Mouse (Mus musculus) G1E (cell line): ENCODE results near the gene Tnnt1. TPM values are rescaled to one million over a fixed set of nuclear protein-coding genes. Genes with fewer than 3 reads are reported as not detected.

Experiments used
- ATAC-seq: 2 replicates; pipeline ENCODE4 v1.8.0; 2016; ENCODE audit warnings: mild to moderate bottlenecking; ENCODE audit not compliant: insufficient number of reproducible peaks, poor library complexity, low FRiP score, severe bottlenecking; ENCODE audit errors: extremely low read depth
- DNase-seq: peaks from one replicate; pipeline ENCODE4 v3.0.0; 2012; ENCODE audit warnings: low spot score
- H3K27me3 ChIP-seq: 2 replicates; pipeline ENCODE4 v1.6.1; 2012; ENCODE audit warnings: mild to moderate bottlenecking, low read length, inconsistent platforms; ENCODE audit not compliant: insufficient read depth
- H3K36me3 ChIP-seq: replicated peaks from 2 replicates; pipeline ENCODE3; 2012; ENCODE audit warnings: mild to moderate bottlenecking, inconsistent platforms
- H3K4me1 ChIP-seq: 2 replicates; pipeline ENCODE4 v1.6.1; 2012; ENCODE audit warnings: low read depth, low read length, inconsistent platforms, mixed read lengths; ENCODE audit not compliant: insufficient read depth
- H3K4me3 ChIP-seq: 2 replicates; pipeline ENCODE4 v1.5.1; 2012; ENCODE audit warnings: low read depth, mild to moderate bottlenecking, inconsistent platforms, low read length, moderate library complexity, mixed read lengths
- H3K9me3 ChIP-seq: replicated peaks from 2 replicates; pipeline ENCODE4 v1.6.1; 2012; ENCODE audit warnings: inconsistent platforms
- CTCF ChIP-seq: IDR thresholded peaks from 2 replicates; pipeline ENCODE4 v1.5.1; 2012; ENCODE audit warnings: low read depth, low read length, inconsistent platforms, mixed read lengths
- GATA1 ChIP-seq: IDR thresholded peaks from 2 replicates; pipeline ENCODE4 v1.6.1; 2012; ENCODE audit warnings: borderline replicate concordance, low read length, inconsistent platforms, mixed read lengths
- GATA2 ChIP-seq: IDR thresholded peaks from 2 replicates; pipeline ENCODE4 v1.6.1; 2012; ENCODE audit warnings: low read depth, low read length, inconsistent platforms, borderline replicate concordance
- POLR2AphosphoS5 ChIP-seq: IDR thresholded peaks from 2 replicates; pipeline ENCODE4 v1.6.1; 2012; ENCODE audit warnings: low read depth, low read length, inconsistent platforms; ENCODE audit not compliant: insufficient replicate concordance
- TAL1 ChIP-seq: conservative IDR thresholded peaks from 2 replicates; pipeline ENCODE4 v1.6.1; 2012; ENCODE audit warnings: low read depth, low read length, inconsistent platforms, mixed read lengths
- polyA plus RNA-seq: library from polyadenylated mRNA; stranded (reverse); fragments of >175 nt; gene quantifications from 2 replicates; pipeline ENCODE4 v1.2.3, GENCODE M21; 2012
- total RNA-seq, 2 experiments: library from RNA; stranded (forward) in 1 of 2; stranded (reverse) in 1 of 2; fragments of 200-1000 nt in 1 of 2; fragments of >200 nt in 1 of 2; fragmentation: Nextera tagmentation in 1 of 2; gene quantifications; 2 replicates each; pipeline ENCODE4 v1.2.3; 2014 to 2017

The Tnnt1 gene
- total and polyA plus RNA-seq, 3 experiments: 0.22 TPM; not detected in 2

DNA sequence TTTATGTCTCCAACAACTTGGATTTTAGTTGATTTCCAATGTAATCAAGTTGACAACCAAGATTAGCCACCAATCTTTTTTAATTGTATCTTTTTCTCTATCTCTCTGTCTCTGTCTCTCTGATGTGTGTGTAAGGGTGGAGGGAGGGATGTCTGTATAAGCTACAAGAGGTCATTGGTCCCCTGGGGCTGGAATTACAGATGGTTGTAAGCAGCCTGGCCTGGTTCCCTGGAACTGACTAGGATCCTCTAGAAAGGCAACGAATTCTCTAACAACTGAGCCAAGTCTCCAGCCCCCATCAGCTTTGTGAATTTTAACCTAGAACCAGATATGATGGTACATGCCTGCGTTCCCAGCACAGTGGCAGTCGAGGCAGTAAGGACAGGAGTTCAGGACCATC is 48.4 kb downstream of the Tnnt1 start:
- TF ChIP-seq GATA1 (no peak), GATA2 (no peak), TAL1 (no peak), POLR2AphosphoS5 (no peak), CTCF (no peak)
- Histone ChIP-seq H3K36me3 (no peaks in the 10 kb centered on the region), H3K4me1 (peaks cover 5% of the 10 kb centered on the region), H3K27me3 (peaks cover 31% of the 10 kb centered on the region), H3K9me3 (no peaks in the 10 kb centered on the region), H3K4me3 (no peak overlapping the region)
- no peak for ATAC-seq
- DNase-seq: no peak

DNA sequence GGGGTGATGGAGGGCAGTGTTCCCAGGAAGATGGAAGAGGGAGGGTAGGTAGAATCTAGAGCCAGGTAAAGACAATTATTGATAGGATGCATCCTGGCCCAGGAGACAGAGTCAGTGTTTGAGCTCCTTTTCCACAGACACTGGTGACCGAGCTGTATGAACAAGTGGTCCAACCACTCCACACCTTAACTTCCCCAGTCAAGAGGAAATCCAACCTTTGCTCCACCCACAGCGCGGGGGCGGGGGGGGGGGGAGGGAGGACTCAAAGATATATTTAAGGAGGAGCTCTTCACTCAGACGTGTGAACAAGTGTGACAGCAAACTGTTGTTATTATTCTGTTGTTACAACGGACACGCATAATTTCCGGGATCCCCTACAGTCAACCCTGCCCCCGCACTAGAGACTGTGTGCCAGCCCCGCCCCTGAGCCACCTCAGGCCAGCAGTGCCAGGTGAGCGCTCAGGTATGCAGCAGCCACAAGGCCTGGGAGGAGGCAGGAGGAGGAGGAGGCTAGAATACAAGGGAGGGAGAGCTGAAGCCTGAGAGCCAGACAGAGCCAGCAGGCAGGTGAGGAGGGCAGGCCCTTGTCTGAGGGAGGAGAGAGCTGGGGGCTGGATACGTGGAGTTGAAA is 51.9 kb downstream of the Tnnt1 start:
- Histone ChIP-seq H3K4me1 (peaks cover 5% of the 10 kb centered on the region), H3K9me3 (no peaks in the 10 kb centered on the region), H3K27me3 (peaks cover 21% of the 10 kb centered on the region), H3K36me3 (no peaks in the 10 kb centered on the region), H3K4me3 (no peak overlapping the region)
- no peak for DNase-seq
- ATAC-seq: no peak
- TF ChIP-seq TAL1 (no peak), GATA2 (no peak), POLR2AphosphoS5 (no peak), CTCF (no peak), GATA1 (no peak)

DNA sequence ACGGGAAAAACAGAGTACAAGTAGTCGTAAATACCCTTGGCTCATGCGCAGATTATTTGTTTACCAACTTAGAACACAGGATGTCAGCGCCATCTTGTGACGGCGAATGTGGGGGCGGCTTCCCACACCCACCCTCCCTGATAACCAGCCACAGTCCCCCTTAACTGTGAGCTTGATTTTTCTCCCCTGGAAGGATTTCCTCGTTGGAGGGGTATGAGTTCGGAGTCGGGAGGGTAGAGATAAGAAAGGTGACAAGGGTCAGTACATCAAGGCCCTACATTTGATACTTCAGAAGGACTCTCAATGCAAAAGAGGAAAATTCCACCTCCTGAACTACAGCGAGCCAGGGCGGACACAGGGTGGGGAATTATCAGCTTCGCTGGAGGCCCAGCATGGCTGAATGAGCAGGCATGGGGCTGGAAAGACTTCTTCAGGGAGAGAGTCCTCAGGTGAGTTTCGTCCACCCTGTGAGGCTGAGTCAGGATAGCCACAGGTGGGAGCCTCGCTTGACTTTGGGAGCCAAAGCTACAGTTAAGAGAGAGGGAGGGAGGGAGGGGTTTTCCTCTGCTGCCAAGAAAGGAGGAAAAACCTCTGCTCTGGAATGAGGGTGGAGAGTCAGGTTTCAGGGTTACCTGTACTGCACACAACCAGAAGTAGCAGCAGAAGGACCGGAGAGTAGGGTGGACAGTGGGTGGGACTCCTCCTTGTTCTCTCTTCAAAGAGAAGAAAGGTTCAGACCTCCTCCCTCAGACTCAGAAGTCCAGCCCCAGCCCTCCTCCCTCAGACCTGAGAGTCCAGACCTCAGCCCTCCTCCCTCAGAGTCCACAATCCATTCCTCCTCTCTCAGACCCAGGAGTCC is 55.4 kb downstream of the Tnnt1 start, which contains the start of gene Eps8l1:
Gene Eps8l1 (plus strand): TSS at position 99 of the 859 bp plus-strand sequence.
- DNase-seq (no peak), ATAC-seq (no peak)
- Histone ChIP-seq H3K4me1 (peaks cover 5% of the 10 kb centered on the region), H3K36me3 (no peaks in the 10 kb centered on the region), H3K9me3 (no peaks in the 10 kb centered on the region), H3K4me3 (no peak within 1 kb of the TSS), H3K27me3 (peaks cover 13% of the 10 kb centered on the region)
- TF ChIP-seq TAL1: no peak
- TF ChIP-seq GATA1: no peak
- no peak for TF ChIP-seq CTCF
- TF ChIP-seq GATA2: no peak
- TF ChIP-seq POLR2AphosphoS5: no peak

Other genes starting within 250 kb of the Tnnt1 start
- gene Ncr1, start 178.7 kb downstream of the Tnnt1 start, total RNA-seq (2014; fragmentation: Nextera tagmentation): not detected in 2 replicates
- gene Ncr1, start 178.7 kb downstream of the Tnnt1 start, total RNA-seq (2017): 0.05 TPM in 1 of 2 replicates, not detected in the other
- not detected in 2 replicates for gene Ncr1, start 178.7 kb downstream of the Tnnt1 start, polyA plus RNA-seq
- gene Gp6, start 118.6 kb downstream of the Tnnt1 start, total RNA-seq (2014; fragmentation: Nextera tagmentation): 3.1 and 11.8 TPM in 2 replicates
- gene Gp6, start 118.6 kb downstream of the Tnnt1 start, total RNA-seq (2017): 0.29 and 0.44 TPM in 2 replicates
- gene Gp6, start 118.6 kb downstream of the Tnnt1 start, polyA plus RNA-seq: 0.05 and 0.11 TPM in 2 replicates
- gene Rdh13, start 70.7 kb downstream of the Tnnt1 start, total RNA-seq (2014; fragmentation: Nextera tagmentation): 9.0 and 12.3 TPM in 2 replicates
- 14.3 and 16.7 TPM in 2 replicates for gene Rdh13, start 70.7 kb downstream of the Tnnt1 start, total RNA-seq (2017)
- 5.2 and 5.4 TPM in 2 replicates for gene Rdh13, start 70.7 kb downstream of the Tnnt1 start, polyA plus RNA-seq
- gene Eps8l1, start 55.7 kb downstream of the Tnnt1 start, total RNA-seq (2014; fragmentation: Nextera tagmentation): not detected in 2 replicates
- 0.11 TPM in 1 of 2 replicates, not detected in the other for gene Eps8l1, start 55.7 kb downstream of the Tnnt1 start, total RNA-seq (2017)
- gene Eps8l1, start 55.7 kb downstream of the Tnnt1 start, polyA plus RNA-seq: not detected in 2 replicates
- 91.9 and 100 TPM in 2 replicates for gene Ppp1r12c, start 14.7 kb downstream of the Tnnt1 start, total RNA-seq (2014; fragmentation: Nextera tagmentation)
- gene Ppp1r12c, start 14.7 kb downstream of the Tnnt1 start, total RNA-seq (2017): 91.1 and 99.8 TPM in 2 replicates
- gene Ppp1r12c, start 14.7 kb downstream of the Tnnt1 start, polyA plus RNA-seq: 135 and 173 TPM in 2 replicates
- gene Tnni3, start 7.8 kb upstream of the Tnnt1 start, total RNA-seq (2014; fragmentation: Nextera tagmentation): not detected in 2 replicates
- 0.41 TPM in 1 of 2 replicates, not detected in the other for gene Tnni3, start 7.8 kb upstream of the Tnnt1 start, total RNA-seq (2017)
- gene Tnni3, start 7.8 kb upstream of the Tnnt1 start, polyA plus RNA-seq: 0.15 TPM in 1 of 2 replicates, not detected in the other
- not detected in 2 replicates for gene Dnaaf3, start 16.1 kb upstream of the Tnnt1 start, total RNA-seq (2014; fragmentation: Nextera tagmentation)
- gene Dnaaf3, start 16.1 kb upstream of the Tnnt1 start, total RNA-seq (2017): not detected in 2 replicates
- gene Dnaaf3, start 16.1 kb upstream of the Tnnt1 start, polyA plus RNA-seq: not detected in 2 replicates
- not detected in 2 replicates for gene Syt5, start 31.2 kb upstream of the Tnnt1 start, total RNA-seq (2014; fragmentation: Nextera tagmentation)
- not detected in 2 replicates for gene Syt5, start 31.2 kb upstream of the Tnnt1 start, total RNA-seq (2017)
- not detected in 2 replicates for gene Syt5, start 31.2 kb upstream of the Tnnt1 start, polyA plus RNA-seq
- not detected in 2 replicates for gene Ptprh, start 87.7 kb upstream of the Tnnt1 start, total RNA-seq (2014; fragmentation: Nextera tagmentation)
- gene Ptprh, start 87.7 kb upstream of the Tnnt1 start, total RNA-seq (2017): 0.05 and 0.06 TPM in 2 replicates
- gene Ptprh, start 87.7 kb upstream of the Tnnt1 start, polyA plus RNA-seq: not detected in 2 replicates
- gene Tmem86b, start 115.0 kb upstream of the Tnnt1 start, total RNA-seq (2014; fragmentation: Nextera tagmentation): 10.3 and 40.0 TPM in 2 replicates
- 9.3 and 10.4 TPM in 2 replicates for gene Tmem86b, start 115.0 kb upstream of the Tnnt1 start, total RNA-seq (2017)
- 3.8 and 4.8 TPM in 2 replicates for gene Tmem86b, start 115.0 kb upstream of the Tnnt1 start, polyA plus RNA-seq
- 97.4 and 108 TPM in 2 replicates for gene Ppp6r1, start 142.6 kb upstream of the Tnnt1 start, total RNA-seq (2014; fragmentation: Nextera tagmentation)
- 90.5 and 90.7 TPM in 2 replicates for gene Ppp6r1, start 142.6 kb upstream of the Tnnt1 start, total RNA-seq (2017)
- gene Ppp6r1, start 142.6 kb upstream of the Tnnt1 start, polyA plus RNA-seq: 208 and 223 TPM in 2 replicates
- gene Hspbp1, start 168.7 kb upstream of the Tnnt1 start, total RNA-seq (2014; fragmentation: Nextera tagmentation): 55.3 and 67.8 TPM in 2 replicates
- gene Hspbp1, start 168.7 kb upstream of the Tnnt1 start, total RNA-seq (2017): 26.5 and 30.6 TPM in 2 replicates
- gene Hspbp1, start 168.7 kb upstream of the Tnnt1 start, polyA plus RNA-seq: 124 and 152 TPM in 2 replicates
- gene Brsk1, start 174.2 kb upstream of the Tnnt1 start, total RNA-seq (2014; fragmentation: Nextera tagmentation): not detected in 2 replicates
- 0.44 TPM in 1 of 2 replicates, not detected in the other for gene Brsk1, start 174.2 kb upstream of the Tnnt1 start, total RNA-seq (2017)
- not detected in 2 replicates for gene Brsk1, start 174.2 kb upstream of the Tnnt1 start, polyA plus RNA-seq
- gene Tmem150b, start 208.9 kb upstream of the Tnnt1 start, total RNA-seq (2014; fragmentation: Nextera tagmentation): 1.1 and 1.7 TPM in 2 replicates
- 1.2 and 1.7 TPM in 2 replicates for gene Tmem150b, start 208.9 kb upstream of the Tnnt1 start, total RNA-seq (2017)
- gene Tmem150b, start 208.9 kb upstream of the Tnnt1 start, polyA plus RNA-seq: 0.11 and 0.21 TPM in 2 replicates
- gene Kmt5c, start 223.7 kb upstream of the Tnnt1 start, total RNA-seq (2014; fragmentation: Nextera tagmentation): 79.7 and 108 TPM in 2 replicates
- gene Kmt5c, start 223.7 kb upstream of the Tnnt1 start, total RNA-seq (2017): 34.8 and 39.0 TPM in 2 replicates
- 232 and 325 TPM in 2 replicates for gene Kmt5c, start 223.7 kb upstream of the Tnnt1 start, polyA plus RNA-seq
- gene Cox6b2, start 236.7 kb upstream of the Tnnt1 start, total RNA-seq (2014; fragmentation: Nextera tagmentation): 4.2 and 5.3 TPM in 2 replicates
- gene Cox6b2, start 236.7 kb upstream of the Tnnt1 start, total RNA-seq (2017): 1.0 and 2.0 TPM in 2 replicates
- gene Cox6b2, start 236.7 kb upstream of the Tnnt1 start, polyA plus RNA-seq: 7.8 and 8.0 TPM in 2 replicates